Comparison of ENCODE assay signal across 18 mouse cellular contexts in the genomic region with DNA sequence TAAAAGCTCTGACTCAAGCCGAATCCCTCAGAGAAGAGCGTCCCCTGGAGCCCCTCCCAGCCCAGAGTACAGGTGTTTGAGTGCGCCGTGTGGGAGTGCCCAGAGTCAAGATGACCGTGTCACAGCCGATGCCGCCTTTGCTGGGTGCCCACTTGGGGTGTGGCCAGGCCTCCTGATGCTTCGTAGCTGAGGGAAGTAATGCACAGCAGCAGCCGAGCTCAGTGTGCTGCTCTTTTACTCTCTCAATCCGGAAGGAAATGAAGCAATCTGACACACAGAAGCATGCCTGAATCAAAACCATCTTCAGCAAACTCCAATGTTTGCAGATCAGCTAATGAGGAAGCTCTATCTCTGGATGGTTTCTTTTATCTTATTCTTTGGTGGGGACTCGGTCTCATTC.
"Had no signal": no experiment of that assay in that cellular context is flagged by ENCODE, and none has a peak within 500 bp of the region (broad histone marks: within the 10 kb centered on the region; RNA-seq: fewer than 3 reads in every experiment).

No protein-coding gene starts in this region.

- H3K4me3 ChIP-seq: intestine, embryonic 15.5 days; kidney, embryonic 15.5 days; left cerebral cortex, adult 2 months; liver, embryonic 13.5 days; neural tube, embryonic 12.5 days; neural tube, embryonic 15.5 days had no signal

- H3K9me3 ChIP-seq: intestine, embryonic 15.5 days; kidney, embryonic 15.5 days; liver, embryonic 13.5 days; neural tube, embryonic 15.5 days had no signal

- DNase-seq: kidney, adult 2 months; kidney, postnatal 10 days; kidney, postnatal 36 days; layer of hippocampus, postnatal 36 days; liver, embryonic 13.5 days; lung, adult 2 months; lung, postnatal 14 days; lung, postnatal 4 days; midbrain, embryonic 14.5 days; retina, postnatal 1 day; right cerebral cortex, postnatal 25 days; thymus, postnatal 25 days had no signal

- H3K9ac ChIP-seq: intestine, embryonic 15.5 days; kidney, embryonic 15.5 days; liver, embryonic 13.5 days; neural tube, embryonic 12.5 days; neural tube, embryonic 15.5 days had no signal

- H3K27me3 ChIP-seq: intestine, embryonic 15.5 days; kidney, embryonic 15.5 days; liver, embryonic 13.5 days; neural tube, embryonic 12.5 days; neural tube, embryonic 15.5 days had no signal

- H3K4me1 ChIP-seq: intestine, embryonic 15.5 days; kidney, embryonic 15.5 days; liver, embryonic 13.5 days; neural tube, embryonic 12.5 days; neural tube, embryonic 15.5 days had no signal

- H3K4me2 ChIP-seq: intestine, embryonic 15.5 days; kidney, embryonic 15.5 days; liver, embryonic 13.5 days; midbrain, embryonic 11.5 days; neural tube, embryonic 12.5 days; neural tube, embryonic 15.5 days had no signal

- ATAC-seq: intestine, embryonic 15.5 days had no signal

- H3K27ac ChIP-seq: intestine, embryonic 15.5 days; kidney, embryonic 15.5 days; left cerebral cortex, adult 2 months; liver, embryonic 13.5 days; neural tube, embryonic 12.5 days; neural tube, embryonic 15.5 days had no signal
